Mouse (Mus musculus): ENCODE measurements around the gene Matk.
A peak's percentile ranks its signal among the peaks of the same experiment; 100 is the strongest.

The Matk gene

DNA sequence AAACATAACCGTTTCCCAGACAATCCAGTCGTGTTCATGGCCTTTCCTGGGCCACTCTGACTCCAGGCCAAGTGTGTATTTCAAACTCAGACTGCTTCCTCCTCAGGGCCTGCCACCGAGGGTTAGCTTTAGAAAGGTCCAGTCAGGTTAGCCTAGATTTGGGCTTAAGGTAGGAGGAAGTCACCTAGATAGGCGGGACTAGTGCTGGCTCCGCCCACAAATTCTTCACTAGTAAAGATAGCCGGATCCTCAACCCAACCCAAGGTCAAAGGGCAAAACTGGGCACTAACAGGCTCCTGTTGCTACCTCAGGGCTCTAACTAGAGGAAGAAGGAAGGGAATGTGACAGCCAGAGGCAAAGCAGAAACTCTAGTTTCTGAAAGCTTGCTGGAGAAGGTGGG is 33.9 kb downstream of the Matk start:
- DNase-seq (ENCODE audit: low spot score) = no peak

DNA sequence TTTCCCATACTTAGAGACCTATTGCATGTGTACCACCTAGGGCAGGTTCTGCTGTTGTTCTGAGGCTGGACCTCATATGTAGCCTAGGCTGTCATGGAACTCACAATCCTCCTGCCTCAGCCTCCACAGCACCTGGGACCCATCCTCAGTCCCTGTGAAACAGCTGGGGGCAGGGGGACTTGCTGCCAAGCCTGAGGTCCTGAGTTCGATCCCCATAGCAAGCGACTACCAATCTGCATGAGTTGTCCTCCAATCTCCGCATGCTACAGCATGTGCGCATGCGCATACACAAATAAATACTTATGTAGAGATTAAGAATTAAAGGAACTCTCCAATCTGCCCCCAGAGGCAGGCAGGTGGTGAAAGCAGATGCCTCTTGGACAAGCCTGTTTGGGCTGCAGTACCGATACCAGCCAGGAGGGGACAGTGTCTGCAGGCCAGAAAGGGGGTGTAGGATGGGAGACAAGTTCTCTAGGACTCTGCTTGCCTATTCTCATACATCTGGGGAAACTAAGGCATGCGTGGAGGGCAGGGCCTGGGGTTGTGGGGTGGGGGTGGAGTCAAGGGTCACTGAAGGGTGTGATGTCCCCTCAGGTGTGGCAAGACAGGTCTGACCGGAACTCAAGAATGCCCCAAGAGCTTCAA is 34.9 kb downstream of the Matk start:
- no peak for DNase-seq (ENCODE audit: low spot score)

DNA sequence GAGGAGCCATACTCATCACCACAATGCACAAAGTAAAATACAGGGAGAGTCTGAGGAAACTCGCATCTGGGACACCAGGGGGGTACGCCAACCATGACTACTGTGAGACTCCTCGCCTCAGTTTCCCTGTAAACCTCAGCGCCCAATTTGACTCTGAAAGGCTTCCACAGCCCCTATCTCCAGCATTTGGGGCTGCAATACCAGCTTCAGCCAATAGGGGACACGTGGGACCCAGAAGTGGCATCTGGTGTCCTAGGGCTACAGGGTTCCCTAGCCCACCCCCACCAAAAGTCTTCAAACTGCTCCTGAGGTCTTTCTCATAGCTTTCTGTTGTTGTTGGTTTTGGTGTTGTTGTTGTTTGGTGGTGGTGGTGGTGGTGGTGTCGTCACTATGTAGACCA is 35.9 kb downstream of the Matk start:
- DNase-seq (ENCODE audit: low spot score) = no peak

DNA sequence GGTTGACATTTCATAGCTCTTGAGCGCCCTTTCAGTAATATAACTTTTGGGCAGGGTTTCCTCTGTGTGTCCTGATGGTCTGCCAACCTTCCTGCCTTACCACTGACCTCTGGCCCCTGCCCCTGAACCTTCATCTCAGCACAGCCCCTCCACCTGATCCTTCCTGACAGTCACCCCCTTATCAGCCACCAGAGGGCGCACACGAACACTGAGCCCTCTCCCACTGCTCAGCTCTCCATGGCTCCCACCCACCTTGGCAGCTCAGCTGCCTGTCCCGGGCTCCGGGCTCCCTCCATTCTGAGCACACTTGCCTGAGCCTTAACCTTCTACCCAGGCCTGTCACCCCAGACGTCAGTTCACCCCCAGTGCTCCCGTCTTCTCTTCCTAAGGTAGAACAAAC is 36.5 kb downstream of the Matk start:
- DNase-seq (ENCODE audit: low spot score) = no peak

DNA sequence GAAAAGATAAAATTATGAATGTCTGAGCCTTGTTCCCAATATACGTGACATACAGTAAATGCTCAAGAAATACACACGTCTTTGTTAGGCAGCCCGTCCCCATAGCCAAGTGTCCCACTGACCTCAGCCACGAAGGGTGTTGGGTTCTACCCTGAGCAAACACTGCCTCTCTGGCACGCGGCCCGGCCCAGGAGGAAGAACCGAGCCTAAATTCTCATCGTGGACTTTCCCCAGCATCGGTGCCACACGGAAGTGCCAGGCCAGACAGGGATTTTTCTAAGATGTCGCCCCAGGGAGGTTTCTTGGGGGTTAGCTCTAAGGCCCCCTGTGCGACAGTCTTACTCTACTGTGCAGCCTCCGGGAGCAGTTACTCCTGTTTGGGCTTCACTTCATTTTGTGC is 37.1 kb downstream of the Matk start:
- no peak for DNase-seq (ENCODE audit: low spot score)

DNA sequence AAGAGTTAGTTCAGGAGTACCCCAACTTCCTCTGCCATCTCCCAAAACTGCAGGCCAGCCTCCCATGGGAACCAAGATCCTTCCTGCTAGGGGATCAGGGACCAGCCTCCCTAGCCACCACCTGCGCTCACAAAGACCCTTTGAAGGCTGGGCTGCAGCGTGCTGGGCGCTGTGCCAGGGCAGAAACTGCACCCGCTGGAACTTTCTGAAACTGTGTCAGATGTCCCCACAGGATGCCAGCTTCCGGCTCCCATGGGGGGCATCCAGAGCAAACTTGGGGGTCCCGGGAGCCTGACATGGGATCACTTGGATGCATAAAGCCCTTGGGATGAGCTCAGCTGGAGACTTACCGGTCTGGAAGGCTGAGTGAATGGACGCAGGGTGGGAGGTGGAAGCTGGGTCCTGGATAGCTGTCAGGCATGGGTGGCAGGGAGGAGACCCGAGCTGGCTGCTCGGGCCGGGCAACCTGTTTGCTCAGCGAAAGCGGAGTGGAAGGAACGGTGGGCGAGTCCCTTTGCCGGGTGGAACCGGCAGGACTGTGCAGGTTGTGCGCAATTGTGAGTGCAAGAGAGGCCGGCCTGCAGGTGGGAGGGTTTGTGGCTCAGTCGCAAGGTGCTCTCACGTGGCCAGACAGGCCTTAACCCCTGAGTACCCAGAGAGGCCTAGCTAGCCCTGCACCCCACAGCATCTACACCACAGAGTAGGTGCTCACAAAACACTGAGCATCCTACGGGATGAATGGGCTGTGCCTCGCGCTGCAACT is 38.1 kb downstream of the Matk start:
- no peak for DNase-seq (ENCODE audit: low spot score)

DNA sequence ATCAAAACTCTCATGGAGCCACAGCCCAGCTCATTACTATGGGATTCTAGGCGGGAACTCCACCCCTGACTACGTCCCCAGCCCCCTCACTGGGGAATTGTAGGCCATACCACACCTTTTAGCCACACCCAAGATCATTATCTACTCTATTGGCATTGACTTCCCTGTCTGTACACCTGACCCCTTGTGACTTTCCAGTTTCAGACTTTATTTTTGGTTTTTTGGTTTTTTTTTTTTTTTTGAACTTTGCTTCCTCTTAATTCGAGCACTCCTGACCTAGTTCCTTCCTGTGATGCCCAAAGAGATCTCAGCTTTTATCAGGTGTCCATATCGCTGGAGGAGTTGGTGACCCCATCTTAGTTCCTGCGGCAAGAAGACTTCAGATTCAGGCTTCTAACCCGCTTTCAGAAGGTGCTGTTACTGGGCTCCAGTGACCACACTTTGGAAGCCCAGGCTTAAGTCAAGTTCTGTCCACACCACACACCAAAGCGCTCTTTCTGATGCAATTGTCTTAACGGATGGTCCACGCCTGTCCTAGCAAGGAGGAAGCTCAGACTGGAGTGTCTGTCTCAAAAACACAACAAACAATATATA is 38.9 kb downstream of the Matk start, which contains the start of gene Tjp3:
Gene Tjp3, minus strand, starts transcription at position 71 of the 594 bp plus-strand sequence.
- no peak for DNase-seq (ENCODE audit: low spot score)

DNA sequence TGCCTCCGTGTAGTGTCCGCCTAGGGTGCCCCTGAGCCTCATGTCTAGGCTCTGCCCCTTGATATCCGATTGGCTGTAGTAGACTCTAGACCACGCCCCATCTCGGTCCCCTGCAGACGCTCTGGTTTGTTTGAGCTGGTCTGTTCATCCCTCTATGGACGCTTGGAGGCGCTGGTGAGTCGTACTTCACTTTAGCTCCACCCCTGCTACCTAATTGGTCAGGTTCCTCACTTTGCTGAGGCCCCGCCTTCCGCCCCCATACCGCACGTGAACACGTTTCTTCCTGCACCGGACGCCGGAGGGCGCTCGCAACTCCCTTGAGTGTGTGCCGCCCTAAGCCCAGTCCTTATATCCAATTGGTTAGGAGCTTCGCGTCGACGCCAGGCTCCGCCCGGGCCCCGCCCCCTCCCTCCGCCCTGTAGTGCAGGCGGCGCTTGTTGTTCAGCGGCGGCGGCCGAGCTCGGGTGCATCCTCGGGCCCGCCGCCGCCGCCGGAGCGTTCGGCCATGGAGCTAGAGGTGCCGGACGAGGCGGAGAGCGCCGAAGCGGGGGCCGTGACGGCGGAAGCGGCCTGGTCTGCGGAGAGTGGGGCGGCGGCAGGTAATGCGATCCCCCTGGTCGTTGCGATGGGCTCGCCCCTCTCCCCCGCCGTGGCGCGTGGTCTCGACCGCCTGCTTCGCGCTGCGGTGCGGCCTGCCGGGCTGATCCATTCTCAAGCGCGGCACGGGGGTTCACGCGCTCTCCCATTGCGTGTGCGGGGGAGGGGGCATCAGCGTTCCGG is 40.0 kb downstream of the Matk start, which contains the start of gene Pip5k1c:
Gene Pip5k1c, plus strand, starts transcription at position 410 of the 780 bp plus-strand sequence.
- peak; percentile 100 for DNase-seq (ENCODE audit: low spot score)

DNA sequence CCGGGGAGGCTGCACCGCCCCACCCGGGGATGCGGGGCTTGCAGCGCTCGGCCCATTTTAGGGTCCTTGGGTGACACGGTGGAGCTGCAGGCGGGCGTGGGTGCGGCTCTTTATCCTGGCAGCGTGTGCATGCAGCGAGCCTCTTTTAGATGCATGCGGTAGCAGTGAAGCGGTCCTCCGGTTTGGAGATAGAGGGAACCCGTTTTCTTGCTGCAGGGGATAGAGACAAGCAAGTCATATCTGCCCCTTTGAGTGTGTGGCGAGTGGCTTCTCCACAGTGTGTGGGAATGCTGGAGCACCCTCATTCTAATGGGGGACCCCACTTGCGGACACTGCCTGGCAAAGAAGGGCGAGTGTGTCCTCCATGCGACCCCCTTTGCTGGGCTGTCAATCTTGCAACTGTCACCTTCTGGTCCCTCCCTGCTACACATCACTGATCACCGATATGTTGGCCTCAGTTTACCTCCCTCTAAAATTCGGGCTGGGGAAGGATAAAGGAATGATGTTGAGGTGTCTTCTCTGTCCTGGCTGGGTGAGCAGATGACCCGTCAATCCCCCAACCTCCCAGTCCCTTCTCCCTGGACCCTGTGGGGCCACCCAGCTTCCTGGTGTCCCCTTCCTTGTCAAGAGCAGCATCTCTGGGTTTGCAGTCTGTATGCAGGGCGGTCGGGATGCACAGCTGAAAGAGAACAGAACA is 40.7 kb downstream of the Matk start:
- DNase-seq (ENCODE audit: low spot score) = no peak

DNA sequence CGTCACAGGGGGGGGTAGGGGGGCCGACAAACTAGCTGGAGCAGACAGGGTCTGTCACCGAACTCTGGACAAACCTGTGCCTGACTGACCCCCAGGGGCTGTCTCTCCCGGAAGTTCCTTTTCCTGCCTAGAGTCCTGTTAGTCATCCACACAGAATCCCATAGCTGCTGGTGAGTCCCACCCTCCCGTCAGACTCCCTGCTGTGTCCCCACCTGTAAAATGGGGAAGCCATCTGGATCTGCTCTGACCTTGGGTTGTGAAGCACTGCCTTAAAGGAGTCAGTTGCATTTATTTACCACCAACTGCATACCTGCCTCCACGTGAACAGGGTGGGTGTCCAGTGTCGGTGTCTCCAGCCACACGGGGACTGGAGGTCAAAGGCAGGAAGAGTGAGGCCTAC is 41.7 kb downstream of the Matk start:
- DNase-seq (ENCODE audit: low spot score) = no peak

DNA sequence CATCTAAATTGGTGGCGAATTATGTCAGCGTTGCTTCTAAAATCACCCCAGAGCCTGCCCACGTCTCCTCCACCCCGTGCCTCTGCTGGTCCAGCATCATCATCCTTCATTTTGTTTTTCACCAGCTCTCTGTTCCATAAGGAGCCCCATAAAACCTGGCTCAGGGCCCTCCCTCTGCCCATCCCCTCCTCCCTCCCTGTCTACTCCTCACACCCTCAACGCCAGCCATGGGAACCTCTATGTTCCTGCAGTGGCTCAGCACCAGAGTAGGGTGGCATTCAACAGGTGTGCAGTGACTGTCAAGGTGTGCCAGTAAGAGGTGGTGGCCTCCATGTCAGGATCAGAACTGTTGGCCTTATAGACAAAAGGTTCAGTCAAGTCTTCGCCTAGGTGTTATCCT is 42.5 kb downstream of the Matk start:
- no peak for DNase-seq (ENCODE audit: low spot score)

DNA sequence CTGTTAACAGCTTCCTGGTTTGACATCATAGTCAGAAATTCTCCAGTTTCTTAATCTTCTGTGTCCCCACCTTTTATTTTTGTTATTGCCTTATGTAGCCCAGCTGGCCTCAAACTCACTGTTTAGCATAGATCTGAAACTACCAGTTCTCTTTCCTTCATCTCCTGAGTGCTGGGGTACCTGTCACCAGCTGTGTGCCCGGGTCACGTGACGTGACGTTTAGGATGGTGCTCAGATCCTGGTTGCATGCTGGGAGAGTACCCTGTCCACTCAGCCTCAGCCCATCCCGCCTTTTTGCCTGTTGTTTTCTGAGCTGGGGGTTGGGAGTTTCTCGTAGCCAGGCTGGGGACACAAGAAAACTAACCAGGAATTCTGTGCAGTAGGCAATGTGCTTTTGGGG is 44.5 kb downstream of the Matk start:
- no peak for DNase-seq (ENCODE audit: low spot score)

DNA sequence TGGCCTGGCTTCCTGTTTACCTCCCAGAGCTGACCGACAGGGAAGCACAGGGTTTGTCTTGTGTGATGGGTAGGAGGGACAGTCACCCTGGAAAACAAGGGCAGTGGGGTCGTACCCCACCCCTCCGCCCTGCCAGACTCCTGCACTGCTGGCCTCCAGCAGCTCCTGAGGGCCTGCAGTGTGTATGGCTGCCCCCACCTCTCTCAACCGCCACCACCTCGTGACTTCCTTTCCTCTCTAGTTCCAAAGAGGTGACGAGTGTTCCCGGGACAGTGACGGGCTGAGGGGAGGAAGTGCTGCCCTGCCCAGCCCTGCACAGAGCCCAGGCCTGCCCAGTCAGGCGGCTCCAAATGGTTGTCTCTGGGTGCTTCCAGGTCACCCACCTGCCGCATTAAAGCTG is 45.1 kb downstream of the Matk start:
- DNase-seq (ENCODE audit: low spot score) = no peak

DNA sequence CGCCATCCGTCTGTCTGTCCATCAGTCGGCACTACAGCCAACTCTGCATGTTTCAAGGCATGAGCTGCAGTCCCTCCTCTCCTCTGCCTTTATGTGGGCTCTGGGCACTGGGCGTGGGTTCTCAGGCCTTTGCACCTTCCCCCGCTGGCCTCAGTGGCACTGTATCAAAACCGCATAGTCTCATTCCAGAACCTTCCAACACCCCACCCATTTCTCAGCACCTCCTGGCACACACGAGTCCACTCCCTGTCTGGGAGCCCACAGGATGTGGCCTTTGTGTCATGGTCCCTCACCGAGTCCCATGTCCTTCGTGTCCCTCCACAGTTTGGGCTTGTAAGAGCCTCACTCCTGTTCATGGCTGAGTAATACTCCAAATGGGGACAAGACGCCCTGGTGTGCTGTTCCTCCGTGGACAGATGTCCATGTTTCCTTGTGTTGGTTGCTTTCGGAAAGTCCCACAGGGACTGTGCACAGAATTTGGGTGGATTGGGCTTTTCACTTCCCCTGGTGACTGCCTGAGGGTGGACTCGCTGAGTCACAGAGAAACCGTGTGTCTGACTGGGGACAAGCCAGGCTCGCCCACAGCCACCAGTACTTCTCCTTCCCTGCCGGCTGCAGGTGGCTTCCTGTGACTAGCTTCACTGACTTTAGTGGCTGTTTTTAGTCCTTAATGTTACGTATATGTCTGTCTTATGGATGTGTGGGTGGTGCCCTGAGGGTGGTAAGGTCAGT is 45.8 kb downstream of the Matk start:
- no peak for DNase-seq (ENCODE audit: low spot score)

DNA sequence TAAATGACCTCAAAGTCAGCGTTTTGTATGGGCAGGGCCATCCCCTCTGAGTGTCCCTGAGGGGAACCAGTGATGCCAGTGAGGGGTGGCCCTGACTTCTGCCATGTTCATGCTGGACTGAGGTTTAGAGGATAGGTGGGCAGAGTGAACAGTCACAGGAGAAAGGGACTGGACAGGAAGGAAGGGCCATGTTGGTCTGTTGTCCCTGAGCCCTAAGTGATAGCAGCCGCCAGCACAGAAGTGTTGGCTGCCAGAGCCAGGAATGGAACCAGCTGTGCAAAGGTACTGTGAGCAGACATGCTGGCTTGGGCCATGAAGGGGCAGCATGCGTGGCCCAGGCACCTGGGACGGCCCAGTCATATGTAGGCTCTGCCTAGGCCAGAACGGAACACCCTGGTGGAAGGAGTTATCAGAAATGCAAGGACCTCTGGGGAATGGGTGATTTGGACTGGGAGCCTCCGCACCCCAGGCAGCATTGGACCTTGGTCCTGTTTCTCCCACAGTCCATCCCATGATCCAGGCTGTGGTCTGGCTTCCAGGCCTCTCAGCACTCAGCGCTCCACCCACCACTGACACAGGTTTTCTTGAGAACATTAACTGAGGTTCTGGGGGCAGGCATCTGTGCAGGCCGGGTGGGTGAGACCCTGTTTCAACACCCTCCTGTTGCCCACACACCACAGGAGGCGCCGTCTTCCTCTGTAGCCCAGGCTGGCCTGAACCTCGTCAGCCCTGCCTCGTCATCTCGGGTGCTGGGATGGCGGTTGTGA is 47.0 kb downstream of the Matk start:
- no peak for DNase-seq (ENCODE audit: low spot score)

DNA sequence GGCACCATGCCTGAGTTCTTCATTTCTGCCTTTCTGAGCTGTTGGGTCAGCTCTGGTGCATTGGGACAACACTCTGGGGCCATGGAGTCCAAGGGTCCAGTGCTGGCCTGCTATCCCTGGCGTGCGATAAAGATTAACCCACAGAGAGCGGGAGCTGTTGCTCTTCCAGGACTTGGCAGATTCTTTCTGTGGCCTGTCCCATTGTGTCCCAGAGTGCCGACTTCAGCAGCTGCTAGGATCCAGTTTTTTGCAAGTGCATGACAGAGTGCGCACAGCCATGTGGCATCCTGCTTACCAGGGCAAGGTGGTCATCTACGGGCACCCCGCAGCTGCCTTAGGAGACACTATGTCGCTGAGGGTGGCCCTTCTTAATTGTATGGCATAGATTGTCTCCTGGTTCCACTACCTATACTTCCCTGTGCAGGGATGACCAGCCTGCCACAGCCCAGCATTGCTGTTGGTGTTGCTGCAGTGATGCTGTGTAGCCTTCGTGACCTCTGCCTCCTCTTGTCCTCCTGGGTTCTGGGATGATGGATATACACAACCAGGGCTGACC is 47.7 kb downstream of the Matk start:
- no peak for DNase-seq (ENCODE audit: low spot score)

DNA sequence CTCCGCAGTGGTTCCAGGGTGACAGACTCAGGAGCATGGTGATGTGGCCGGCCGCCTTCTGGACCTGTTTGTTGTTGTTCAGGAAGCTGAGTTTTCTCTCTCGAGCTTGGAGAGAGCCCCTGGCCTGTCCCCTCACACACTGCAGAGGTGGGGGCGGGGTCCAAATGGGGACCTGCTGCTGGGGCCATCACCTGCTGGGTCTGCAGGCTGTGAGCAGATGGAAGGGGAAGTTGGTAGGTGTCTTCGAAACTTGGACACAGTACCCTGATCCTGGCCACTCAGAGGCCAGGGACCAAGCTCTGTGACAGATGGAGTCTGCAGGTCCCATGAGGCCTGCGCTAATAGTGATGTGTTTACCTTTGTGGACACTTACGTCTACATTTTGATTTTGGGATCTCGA is 48.6 kb downstream of the Matk start:
- no peak for DNase-seq (ENCODE audit: low spot score)

DNA sequence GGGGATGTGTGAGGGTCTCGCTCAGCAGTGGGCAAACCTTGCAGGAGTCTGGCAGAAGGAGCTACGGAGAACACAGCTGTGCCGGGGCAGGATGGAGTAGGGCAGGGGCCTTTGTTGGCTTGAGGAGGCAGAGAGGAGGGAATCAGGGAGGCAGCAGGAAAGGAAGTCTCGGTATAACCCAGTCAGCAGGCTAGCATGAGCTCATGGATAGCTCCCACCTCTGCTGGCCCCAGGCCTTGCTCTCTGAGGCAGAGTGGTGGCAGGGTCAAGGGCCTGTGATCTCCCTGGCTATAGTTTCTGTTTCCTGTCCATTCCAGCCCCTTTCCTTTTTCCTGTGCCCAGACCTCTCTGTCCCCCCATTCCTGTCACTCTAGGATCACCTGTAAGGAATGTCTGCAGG is 49.6 kb downstream of the Matk start:
- DNase-seq (ENCODE audit: low spot score) = no peak

DNA sequence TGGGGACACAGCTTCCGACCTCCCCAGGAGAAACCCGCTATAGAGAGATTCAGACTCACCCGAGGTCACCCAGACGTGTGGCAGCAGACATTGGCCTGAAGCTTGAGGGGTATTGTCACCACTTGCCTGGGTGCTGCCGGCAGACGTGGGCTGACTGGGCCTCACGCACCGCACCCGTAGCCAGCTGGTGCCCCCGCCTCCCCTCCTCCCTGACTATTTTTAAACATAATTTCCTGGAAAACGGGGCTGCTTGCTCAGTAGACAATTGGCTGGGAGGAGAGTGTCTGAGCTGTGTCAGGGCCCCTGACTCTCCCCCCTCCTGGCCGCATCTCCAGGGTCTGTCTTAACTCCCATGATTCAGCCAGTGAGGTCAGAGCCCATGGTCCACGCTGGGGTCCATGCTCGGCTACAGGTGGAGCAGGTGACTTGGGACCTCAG is 50.1 kb downstream of the Matk start:
- DNase-seq (ENCODE audit: low spot score) = no peak

DNA sequence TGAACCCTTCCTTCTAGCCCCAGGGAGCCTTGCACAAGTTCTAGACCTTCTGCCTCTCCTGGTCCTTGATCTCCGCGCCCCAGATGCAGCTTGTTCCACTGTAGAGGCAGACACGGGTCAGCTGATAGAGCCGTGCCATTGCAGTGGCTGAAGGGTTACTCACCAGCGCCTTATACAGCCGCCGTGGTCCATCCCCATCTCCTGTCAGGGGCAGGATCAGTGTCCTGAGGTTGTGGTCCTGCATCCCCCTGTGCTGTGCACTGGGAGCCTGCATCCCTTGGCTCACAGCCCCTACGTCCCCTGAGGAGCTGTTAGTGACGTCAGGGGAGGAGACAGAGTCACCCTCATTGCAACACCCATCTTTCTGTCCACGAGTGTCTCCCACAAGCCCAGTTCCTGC is 50.5 kb downstream of the Matk start:
- no peak for DNase-seq (ENCODE audit: low spot score)

Measured in left cerebral cortex, adult 11 months (tissue).